Mouse (Mus musculus) kidney, adult 2 months (tissue): Measurements from ENCODE around the gene Emc9.

Experiments
- CTCF ChIP-seq: fragments of 200-500 bp; conservative IDR thresholded peaks from 2 replicates; pipeline ENCODE4 v1.5.1; 2011; ENCODE audit warnings: low read depth, mild to moderate bottlenecking, control low read depth, low read length, moderate library complexity, mixed read lengths; ENCODE audit not compliant: insufficient read depth, insufficient read length
- POLR2A ChIP-seq: fragments of 200-500 bp; IDR thresholded peaks from one replicate; pipeline ENCODE4 v1.6.1; 2011; ENCODE audit warnings: low read depth, low read length, control low read depth

DNA sequence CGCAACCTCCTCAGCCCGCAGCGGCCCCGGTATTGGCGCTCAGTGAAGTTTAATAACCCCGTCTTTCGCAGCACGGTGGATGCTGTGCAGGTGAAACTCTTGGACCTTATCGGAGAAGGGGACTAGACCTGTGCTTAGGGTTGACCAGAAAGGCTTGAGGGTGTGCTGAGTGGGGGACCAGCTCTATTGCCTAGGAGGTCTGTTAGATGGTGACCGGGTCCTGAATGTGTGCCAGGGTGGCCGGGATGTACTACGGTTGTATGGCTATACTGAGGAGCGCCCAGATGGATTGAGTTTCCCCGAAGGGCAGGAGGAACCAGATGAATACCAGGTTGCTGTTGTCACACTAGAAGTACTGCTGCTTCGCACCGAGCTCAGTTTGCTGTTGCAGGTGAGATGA lies 7.1 kb upstream of the Emc9 start:
- no peak for TF ChIP-seq CTCF
- no peak for TF ChIP-seq POLR2A
